Mouse (Mus musculus) CD4-positive, CD25-positive, alpha-beta regulatory T cell, adult 2 months (primary cell): ENCODE measurements at regions not wholly inside any gene's neighbourhood (a gene's known extent, or its start where the extent isn't known, plus 50 kb on each side); places are given as distances from the start of the nearest gene placed in this dataset.

Experiments used
- DNase-seq: peaks from one replicate; pipeline ENCODE4 v3.0.0-alpha.2; 2012; ENCODE audit warnings: low read depth, low spot score

DNA sequence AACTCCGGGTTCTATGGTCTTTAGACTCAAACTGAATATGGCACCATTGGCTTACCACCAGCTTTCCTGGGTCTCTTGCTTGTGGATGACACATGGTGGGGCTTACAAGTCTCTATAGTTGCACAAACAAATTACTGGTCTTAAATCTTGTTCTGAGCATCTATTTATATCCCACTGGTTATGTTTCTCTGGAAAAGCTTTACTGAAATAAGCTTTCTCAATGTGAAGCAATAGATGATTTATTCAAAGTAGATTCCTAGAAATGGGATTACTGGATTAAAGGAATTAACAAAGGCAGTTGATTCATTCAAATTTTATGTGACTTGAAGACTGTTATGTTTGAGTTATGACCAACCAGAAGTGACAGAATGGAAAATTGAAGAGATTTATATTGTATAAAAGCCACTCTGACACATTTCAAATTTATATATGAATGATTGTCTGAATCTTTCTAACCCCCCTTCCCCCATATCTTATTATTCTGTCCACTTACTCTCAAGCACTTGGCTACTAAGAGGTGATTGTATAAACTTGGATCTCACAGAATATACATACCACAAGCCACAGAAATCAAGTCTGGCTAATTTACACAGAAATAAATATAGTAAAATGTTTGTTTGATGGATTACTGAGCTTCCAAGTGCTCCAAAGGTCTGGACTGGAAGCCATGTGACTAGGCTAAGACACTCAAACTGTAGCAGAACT lies 113.4 kb upstream of the C1qtnf3 start:
- DNase-seq: no peak

GRCm38 (mm10) chr15:10840621-10841034 lies 111.5 kb upstream of the C1qtnf3 start:
- DNase-seq: no peak

DNA sequence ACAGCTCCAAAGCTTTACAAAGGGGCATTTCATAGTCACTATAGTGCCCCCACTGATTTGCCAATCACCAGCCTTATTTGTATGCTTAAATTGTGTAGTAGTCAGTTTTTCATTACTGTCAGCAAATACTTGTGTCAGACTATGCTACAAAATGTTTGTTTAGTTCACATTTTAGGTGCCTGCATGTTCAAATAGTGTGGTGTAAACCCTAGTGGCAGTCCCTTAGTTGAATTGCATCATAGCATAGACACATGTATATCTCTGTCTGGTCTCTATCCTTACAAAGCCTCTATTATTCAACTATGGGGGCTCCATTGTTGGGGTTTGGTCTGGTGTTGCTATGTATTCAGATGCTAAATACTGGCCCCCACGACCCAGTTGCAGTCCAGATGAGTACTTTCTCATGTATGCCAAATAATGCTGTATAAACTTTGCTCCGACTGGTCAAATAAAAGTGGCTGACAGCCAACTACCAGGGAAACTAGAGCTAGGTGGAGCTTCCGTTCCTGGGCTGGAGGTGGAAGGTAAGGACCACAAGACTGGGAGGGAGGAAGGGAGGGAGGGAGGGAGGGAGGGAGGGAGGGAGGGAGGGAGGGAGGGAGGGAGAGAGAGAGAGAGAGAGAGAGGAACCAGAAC lies 109.0 kb upstream of the C1qtnf3 start:
- no peak for DNase-seq

DNA sequence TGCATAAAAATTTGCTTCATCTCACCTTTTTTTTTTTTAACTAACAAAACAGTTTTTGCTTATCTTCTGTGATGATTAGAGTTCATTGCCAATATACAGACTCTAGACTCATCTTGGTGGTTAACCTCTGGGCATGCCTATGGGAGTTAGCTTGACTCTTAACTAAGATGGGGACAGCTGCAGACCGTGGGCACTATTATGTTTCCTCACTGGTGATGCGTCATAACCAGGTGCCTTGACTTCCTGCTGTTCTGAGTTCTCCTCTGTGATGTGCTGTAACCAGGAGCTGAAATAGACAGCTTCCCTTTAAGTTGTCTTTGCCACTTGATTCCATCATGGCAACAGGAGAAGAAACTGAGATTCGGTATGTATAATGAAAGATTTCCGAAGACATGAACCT lies 105.4 kb upstream of the C1qtnf3 start:
- no peak for DNase-seq

- DNase-seq: no peak
Measured at GRCm38 (mm10) chr15:10864004-10864775, 87.9 kb upstream of the C1qtnf3 start.

- no peak for DNase-seq
Measured at GRCm38 (mm10) chr15:10865109-10865508, 87.0 kb upstream of the C1qtnf3 start.

DNA sequence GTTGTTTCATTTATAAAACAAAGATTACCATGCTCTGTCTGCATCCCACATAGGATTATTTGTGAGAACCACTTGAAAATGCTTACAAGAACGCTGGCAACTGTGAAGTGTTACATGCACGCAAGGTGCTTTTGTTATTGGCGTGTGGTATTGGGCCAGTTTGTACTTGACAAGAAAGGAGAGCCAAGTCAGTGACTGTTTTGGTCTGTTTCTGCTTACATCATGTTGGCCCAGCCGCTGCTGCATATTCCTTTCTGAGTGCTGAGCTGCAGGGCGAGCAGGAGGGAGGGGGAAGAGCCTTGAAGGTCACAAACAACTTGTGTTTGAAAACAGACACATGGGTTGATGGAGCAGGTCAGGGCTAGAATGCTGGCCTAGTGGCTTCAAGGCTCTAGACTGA lies 85.3 kb upstream of the C1qtnf3 start:
- no peak for DNase-seq

DNA sequence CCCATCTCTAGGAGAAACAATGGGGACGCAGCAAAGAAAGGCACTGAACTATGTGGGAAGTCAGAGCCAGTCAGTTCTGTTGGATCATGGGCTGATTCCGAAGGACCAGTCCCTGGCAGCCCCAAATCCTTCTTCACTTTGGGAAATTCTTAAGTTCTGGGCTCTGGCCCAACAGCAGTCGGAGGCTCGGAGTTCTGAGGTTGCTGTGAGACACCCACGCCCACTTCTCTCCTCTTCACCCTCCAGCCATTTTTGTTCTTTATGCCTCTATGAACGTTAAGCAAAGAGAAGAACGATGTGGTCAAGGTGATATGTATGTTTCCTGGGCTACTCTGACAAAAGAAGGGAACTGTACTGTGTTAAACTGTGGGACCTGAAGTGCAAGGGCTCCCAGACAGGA lies 84.0 kb upstream of the C1qtnf3 start:
- no peak for DNase-seq

GRCm38 (mm10) chr15:10868716-10869585 lies 83.2 kb upstream of the C1qtnf3 start:
- DNase-seq: peak; percentile 36

GRCm38 (mm10) chr15:10869879-10870278 lies 82.3 kb upstream of the C1qtnf3 start:
- no peak for DNase-seq

GRCm38 (mm10) chr15:10872322-10872967 lies 79.7 kb upstream of the C1qtnf3 start:
- peak; percentile 51 for DNase-seq

DNA sequence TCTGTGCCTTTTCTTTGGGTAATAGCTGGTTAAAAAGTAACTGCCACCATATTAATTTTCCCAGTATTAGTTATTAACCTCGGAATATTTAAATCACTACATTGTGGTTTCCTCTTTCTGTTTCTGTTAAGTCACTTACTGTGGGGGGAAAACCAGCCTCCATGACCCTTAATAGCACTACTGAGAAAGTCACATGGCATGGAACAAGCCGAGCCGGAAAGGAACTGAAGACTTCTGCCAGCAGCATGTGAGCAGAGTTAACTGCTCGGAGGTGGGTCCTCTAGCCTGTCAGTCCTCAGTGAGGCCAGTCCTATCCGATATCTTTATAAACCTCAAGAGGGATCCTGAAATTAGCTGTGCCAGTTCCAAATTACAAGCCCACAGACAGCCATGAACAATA lies 75.8 kb upstream of the C1qtnf3 start:
- DNase-seq: peak; percentile 18

- DNase-seq: no peak
Measured at GRCm38 (mm10) chr15:10881726-10882125, 70.4 kb upstream of the C1qtnf3 start.

DNA sequence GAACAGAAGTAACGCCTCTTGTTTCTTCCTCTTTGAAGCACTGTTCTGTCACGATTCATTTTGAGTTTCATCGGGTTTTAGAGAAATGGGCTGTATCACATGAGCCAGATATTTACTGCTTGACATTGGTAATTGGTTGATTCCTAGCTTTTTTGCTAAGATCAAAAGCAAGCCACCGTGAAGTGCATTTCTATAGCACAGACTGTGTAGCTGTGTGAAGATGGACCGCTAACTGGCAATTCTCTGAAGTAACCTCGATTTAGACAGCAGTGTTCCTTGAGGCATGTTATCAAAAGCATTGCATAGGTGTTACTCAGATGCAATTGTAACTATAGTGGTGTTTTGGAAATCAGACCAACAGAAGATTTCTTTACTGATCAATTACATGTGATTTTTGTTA lies 64.1 kb upstream of the C1qtnf3 start:
- DNase-seq: no peak

DNA sequence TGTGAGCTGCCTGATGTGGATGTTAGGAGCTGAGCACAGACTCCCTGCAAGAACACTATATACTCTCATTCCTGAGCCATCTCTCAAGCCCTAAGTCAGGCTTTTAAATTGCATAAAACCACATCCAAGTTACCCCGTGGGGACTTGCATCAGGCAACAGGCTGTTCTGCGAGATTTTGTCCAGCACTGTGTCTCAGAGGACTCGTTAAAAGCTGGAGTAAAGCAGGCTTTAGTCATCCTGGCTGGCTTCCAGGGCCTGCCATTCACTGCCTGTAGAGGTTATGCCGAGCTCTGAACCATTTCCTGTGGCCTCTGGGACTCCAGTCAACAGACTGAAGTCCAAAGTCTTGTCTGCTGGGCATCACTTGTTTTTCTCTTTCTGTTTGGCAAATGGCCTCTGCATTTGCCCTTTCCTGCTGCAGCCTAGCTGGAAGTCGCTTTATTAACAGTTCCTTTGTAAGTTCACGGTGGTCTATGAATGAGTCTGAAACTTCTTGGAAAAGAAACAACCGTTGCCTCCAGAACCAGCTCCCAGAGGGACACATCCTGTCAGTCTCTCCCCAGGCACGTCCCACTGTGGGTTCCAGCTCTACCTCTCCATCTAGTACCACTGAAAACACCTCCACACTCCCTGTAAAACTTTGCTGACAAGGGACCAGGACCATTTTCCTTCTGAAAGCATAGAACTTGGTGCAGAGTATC lies 61.8 kb upstream of the C1qtnf3 start:
- DNase-seq: no peak

GRCm38 (mm10) chr15:10898309-10898708 lies 53.8 kb upstream of the C1qtnf3 start:
- no peak for DNase-seq

DNA sequence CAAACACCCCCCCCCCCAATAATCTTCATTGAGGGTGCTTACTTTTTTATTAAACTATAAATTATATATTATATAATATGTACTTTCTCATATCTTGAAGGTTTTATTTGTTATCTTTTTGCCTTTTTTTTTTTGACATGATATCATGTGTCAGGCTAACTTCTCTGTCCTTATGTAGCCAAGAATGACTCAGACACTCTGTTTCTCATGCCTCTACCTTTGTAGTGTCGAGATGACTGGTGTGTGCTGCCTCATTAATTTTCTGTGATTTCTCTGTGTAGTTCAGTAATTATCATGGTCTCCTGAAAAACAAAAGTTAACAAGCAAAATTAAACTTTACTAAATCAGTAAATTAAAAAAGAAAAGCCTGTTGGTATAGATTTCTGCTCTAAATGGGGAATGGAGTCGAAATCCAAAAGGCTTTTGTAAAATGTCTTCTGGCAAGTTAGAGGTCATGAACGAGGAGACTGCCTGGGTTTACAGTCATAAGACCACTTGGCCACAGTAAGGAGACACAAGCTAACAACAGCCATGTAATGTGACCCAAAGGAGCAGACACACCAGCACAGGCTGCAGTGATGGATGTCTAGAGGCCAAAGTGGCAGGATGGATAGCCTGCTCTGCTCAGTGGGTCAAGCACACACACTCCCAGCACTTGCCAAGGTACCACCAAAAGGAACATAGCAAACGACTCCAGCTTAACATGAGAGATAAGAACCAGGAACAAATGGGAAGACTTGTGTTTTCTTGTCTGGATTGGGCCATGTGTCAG lies 53.2 kb upstream of the C1qtnf3 start:
- DNase-seq: no peak

DNA sequence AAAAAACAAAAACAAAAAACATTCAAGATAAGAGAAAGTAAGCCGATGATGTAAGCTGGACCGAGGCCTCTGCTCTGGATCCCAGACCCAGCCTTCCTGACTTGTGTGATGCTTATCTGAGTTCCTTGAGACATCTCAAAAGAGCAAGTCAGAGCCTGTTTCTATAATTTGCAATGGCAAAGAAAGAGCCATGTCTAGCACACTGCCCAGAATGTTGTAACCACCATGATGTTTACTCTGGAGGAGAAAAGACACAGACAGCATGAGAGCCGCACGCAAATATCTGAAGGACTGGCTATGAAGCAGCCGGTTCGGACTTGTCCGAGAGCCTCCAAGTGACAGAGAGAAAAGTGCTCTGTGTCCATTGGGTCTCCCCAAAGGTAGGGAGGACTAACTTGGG lies 52.2 kb upstream of the C1qtnf3 start:
- DNase-seq: no peak

DNA sequence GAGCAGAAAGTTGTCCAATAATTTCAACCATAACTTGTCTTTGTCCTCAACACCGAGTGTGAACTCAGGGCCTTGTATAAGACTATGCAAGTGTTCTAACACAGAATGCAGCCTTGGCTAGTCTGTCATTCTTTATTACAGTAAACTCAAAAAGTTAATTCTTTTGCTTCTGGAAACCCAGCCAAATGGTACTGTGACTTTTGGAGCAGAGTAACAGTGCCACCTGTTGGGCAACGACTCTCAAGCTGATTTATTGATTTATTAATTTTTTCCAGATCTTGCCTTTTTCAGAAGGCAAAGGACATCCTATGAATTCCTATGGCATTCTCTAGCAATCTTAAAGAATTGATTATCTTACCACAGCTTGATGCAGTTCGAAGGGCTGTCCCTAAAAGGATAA lies 51.1 kb upstream of the C1qtnf3 start:
- DNase-seq: peak; percentile 36

GRCm38 (mm10) chr15:10901745-10902262 lies 50.3 kb upstream of the C1qtnf3 start:
- no peak for DNase-seq
